Mouse (Mus musculus): ENCODE measurements at regions not wholly inside any gene's neighbourhood (a gene's known extent, or its start where the extent isn't known, plus 50 kb on each side); places are given as distances from the start of the nearest gene placed in this dataset.
A peak's percentile ranks its signal among the peaks of the same experiment; 100 is the strongest.

DNA sequence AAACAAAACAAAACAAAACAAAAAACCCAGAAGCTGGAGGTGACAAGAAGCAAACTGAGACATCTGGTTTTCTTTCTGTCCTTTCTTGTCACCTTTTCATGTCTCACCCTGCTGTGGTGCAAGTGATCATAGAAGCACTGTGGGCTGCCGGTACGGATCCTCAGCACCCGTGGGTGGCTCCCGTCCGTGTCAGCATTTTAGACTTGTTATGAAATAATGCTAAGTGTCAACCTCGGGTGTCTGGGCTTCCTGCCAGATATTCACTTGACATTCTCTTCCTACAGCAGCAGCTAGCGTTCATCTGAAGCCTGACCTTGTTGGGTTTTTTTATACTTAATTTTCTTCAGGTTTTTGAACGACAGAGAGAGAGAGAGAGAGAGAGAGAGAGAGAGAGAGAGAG, 404.7 kb downstream of the Pla2g4a start:
- no peaks in the 10 kb centered on the region for H3K27me3 ChIP-seq (ENCODE audit: insufficient read depth, low read length)
- H3K36me3 ChIP-seq (ENCODE audit: insufficient read depth, low read length), result no peaks in the 10 kb centered on the region
- H3K27ac ChIP-seq, result no peak overlapping the region
- no peaks in the 10 kb centered on the region for H3K9me3 ChIP-seq (replicated peaks; ENCODE audit: low read length)
- ATAC-seq (replicated peaks; ENCODE audit: low FRiP score, low read depth) (no peak), DNase-seq (ENCODE audit: low spot score) (peak; percentile 50)
- no peak overlapping the region for H3K4me2 ChIP-seq (ENCODE audit: low read length)
- WGBS, result 51% methylated on average over 8 of the region's 8 CpGs
- no peak overlapping the region for H3K4me3 ChIP-seq (replicated peaks; ENCODE audit: low read depth, low read length)
- H3K4me1 ChIP-seq (replicated peaks; ENCODE audit: insufficient read depth, low read length), result no peaks in the 10 kb centered on the region
- H3K9ac ChIP-seq (ENCODE audit: low read depth, low read length), result no peak overlapping the region
- no peak for TF ChIP-seq CTCF (IDR thresholded peaks at IDR 0.05; ENCODE audit: low read depth)

- DNase-seq (ENCODE audit: low spot score), result no peak
- Histone ChIP-seq H3K4me3 (replicated peaks; ENCODE audit: low read depth, low read length) (no peak overlapping the region), H3K27ac (no peak overlapping the region), H3K9me3 (replicated peaks; ENCODE audit: low read length) (no peaks in the 10 kb centered on the region), H3K4me2 (ENCODE audit: low read length) (no peak overlapping the region), H3K4me1 (replicated peaks; ENCODE audit: insufficient read depth, low read length) (no peaks in the 10 kb centered on the region), H3K36me3 (ENCODE audit: insufficient read depth, low read length) (no peaks in the 10 kb centered on the region), H3K27me3 (ENCODE audit: insufficient read depth, low read length) (no peaks in the 10 kb centered on the region), H3K9ac (ENCODE audit: low read depth, low read length) (no peak overlapping the region)
- no peak for ATAC-seq (replicated peaks; ENCODE audit: low FRiP score, low read depth)
- 78% methylated on average over 6 of the region's 6 CpGs for WGBS
- TF ChIP-seq CTCF (IDR thresholded peaks at IDR 0.05; ENCODE audit: low read depth), result no peak
Measured at GRCm38 (mm10) chr1:149555355-149556007, 405.6 kb downstream of the Pla2g4a start.

GRCm38 (mm10) chr1:149546076-149546475, 415.0 kb downstream of the Pla2g4a start:
- Histone ChIP-seq H3K4me3 (replicated peaks; ENCODE audit: low read depth, low read length) (no peak overlapping the region), H3K27ac (no peak overlapping the region), H3K4me2 (ENCODE audit: low read length) (no peak overlapping the region), H3K9me3 (replicated peaks; ENCODE audit: low read length) (no peaks in the 10 kb centered on the region), H3K4me1 (replicated peaks; ENCODE audit: insufficient read depth, low read length) (no peaks in the 10 kb centered on the region), H3K27me3 (ENCODE audit: insufficient read depth, low read length) (no peaks in the 10 kb centered on the region), H3K36me3 (ENCODE audit: insufficient read depth, low read length) (no peaks in the 10 kb centered on the region), H3K9ac (ENCODE audit: low read depth, low read length) (no peak overlapping the region)
- no peak for DNase-seq (ENCODE audit: low spot score)
- WGBS, result 81% methylated on average over 3 of the region's 3 CpGs
- ATAC-seq (replicated peaks; ENCODE audit: low FRiP score, low read depth), result no peak
- TF ChIP-seq CTCF (IDR thresholded peaks at IDR 0.05; ENCODE audit: low read depth), result no peak

DNA sequence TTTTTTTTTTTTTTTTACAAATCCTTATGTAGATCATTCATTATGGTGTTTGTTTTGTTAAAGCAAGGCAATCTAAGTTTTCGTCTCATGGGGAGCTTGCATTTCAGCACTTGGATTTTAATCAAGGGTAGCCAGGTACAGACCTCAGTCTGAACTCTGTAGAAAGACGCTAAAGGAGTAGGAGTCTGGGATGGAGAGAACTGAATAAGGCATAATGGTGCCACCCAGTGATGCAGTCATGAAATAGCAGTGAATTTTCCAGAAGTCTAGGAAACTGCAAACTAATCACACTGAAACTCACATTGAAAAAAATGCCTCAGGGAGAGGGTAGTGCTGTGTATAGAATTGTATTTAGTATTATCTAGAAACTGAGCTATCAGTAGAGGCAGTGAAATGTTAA, 419.7 kb downstream of the Pla2g4a start:
- Histone ChIP-seq H3K9me3 (replicated peaks; ENCODE audit: low read length) (no peaks in the 10 kb centered on the region), H3K9ac (ENCODE audit: low read depth, low read length) (no peak overlapping the region), H3K27ac (no peak overlapping the region), H3K4me3 (replicated peaks; ENCODE audit: low read depth, low read length) (no peak overlapping the region), H3K4me2 (ENCODE audit: low read length) (no peak overlapping the region), H3K36me3 (ENCODE audit: insufficient read depth, low read length) (no peaks in the 10 kb centered on the region), H3K27me3 (ENCODE audit: insufficient read depth, low read length) (no peaks in the 10 kb centered on the region), H3K4me1 (replicated peaks; ENCODE audit: insufficient read depth, low read length) (no peaks in the 10 kb centered on the region)
- WGBS, result 40% methylated on average over 2 of the region's 2 CpGs
- peak; percentile 46 for TF ChIP-seq CTCF (IDR thresholded peaks at IDR 0.05; ENCODE audit: low read depth)
- ATAC-seq (replicated peaks; ENCODE audit: low FRiP score, low read depth), result no peak
- DNase-seq (ENCODE audit: low spot score), result peak; percentile 19

DNA sequence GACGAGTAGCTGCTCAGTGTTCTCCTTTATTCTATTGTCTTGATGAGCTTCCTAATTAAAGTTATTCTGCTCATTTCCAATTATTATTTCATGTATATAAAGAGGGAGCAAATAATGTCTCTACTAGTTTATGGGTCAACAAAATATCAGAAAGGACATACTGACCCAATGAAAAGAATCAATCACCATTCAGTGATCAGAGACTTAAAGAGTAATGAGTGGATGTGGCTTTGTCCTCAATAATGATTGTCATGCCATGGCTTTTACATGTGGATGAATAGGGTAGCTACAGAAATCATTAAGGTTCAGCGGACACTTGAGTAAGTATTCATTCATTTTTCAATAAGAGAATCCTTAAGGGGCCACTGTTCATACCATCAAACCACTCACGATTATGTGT, 427.4 kb downstream of the Pla2g4a start:
- Histone ChIP-seq H3K9me3 (replicated peaks; ENCODE audit: low read length) (no peaks in the 10 kb centered on the region), H3K36me3 (ENCODE audit: insufficient read depth, low read length) (no peaks in the 10 kb centered on the region), H3K4me3 (replicated peaks; ENCODE audit: low read depth, low read length) (no peak overlapping the region), H3K27ac (no peak overlapping the region), H3K27me3 (ENCODE audit: insufficient read depth, low read length) (no peaks in the 10 kb centered on the region), H3K4me2 (ENCODE audit: low read length) (no peak overlapping the region), H3K9ac (ENCODE audit: low read depth, low read length) (no peak overlapping the region), H3K4me1 (replicated peaks; ENCODE audit: insufficient read depth, low read length) (no peaks in the 10 kb centered on the region)
- DNase-seq (ENCODE audit: low spot score) (no peak), ATAC-seq (replicated peaks; ENCODE audit: low FRiP score, low read depth) (no peak)
- 80% methylated on average over 3 of the region's 3 CpGs for WGBS
- no peak for TF ChIP-seq CTCF (IDR thresholded peaks at IDR 0.05; ENCODE audit: low read depth)

Data from kidney, postnatal 0 days (tissue).